Mouse (Mus musculus) E14TG2a.4 (cell line): Measurements from ENCODE around the gene Pla2g4b.

ENCODE experiments used
- H3K27me3 ChIP-seq: 2 replicates; pipeline ENCODE4 v1.6.1; 2014; ENCODE audit warnings: low read length, control low read depth; ENCODE audit not compliant: insufficient read depth
- H3K36me3 ChIP-seq: 2 replicates; pipeline ENCODE4 v1.6.1; 2014; ENCODE audit warnings: low read length, control low read depth; ENCODE audit not compliant: insufficient read depth
- H3K4me1 ChIP-seq: replicated peaks from 2 replicates; pipeline ENCODE4 v1.6.1; 2014; ENCODE audit warnings: low read depth, low read length, control low read depth
- H3K4me3 ChIP-seq: replicated peaks from 2 replicates; pipeline ENCODE4 v1.5.1; 2014; ENCODE audit warnings: mild to moderate bottlenecking, low read length
- H3K9me3 ChIP-seq: 2 replicates; pipeline ENCODE4 v1.6.1; 2014; ENCODE audit warnings: low read length, control low read depth
- CTCF ChIP-seq: conservative IDR thresholded peaks from 2 replicates; pipeline ENCODE4 v1.5.1; 2014; ENCODE audit warnings: low read length
- NANOG ChIP-seq: IDR thresholded peaks from 2 replicates; pipeline ENCODE4 v1.6.1; 2014; ENCODE audit warnings: borderline replicate concordance, low read length, mixed read lengths
- POU5F1 ChIP-seq: IDR thresholded peaks from 2 replicates; pipeline ENCODE4 v1.6.1; 2014; ENCODE audit warnings: low read length, borderline replicate concordance

Gene Pla2g4b

GRCm38 (mm10) chr2:120049632-120050274 is 16.5 kb downstream of the Pla2g4b start:
- H3K4me1 ChIP-seq = peaks cover 17% of the 10 kb centered on the region
- TF ChIP-seq CTCF (peak; percentile 42), NANOG (no peak)
- peaks cover 17% of the 10 kb centered on the region for H3K27me3 ChIP-seq
- H3K36me3 ChIP-seq = no peaks in the 10 kb centered on the region
- H3K4me3 ChIP-seq = no peak overlapping the region
- no peaks in the 10 kb centered on the region for H3K9me3 ChIP-seq

GRCm38 (mm10) chr2:120051405-120051804 is 18.2 kb downstream of the Pla2g4b start:
- no peaks in the 10 kb centered on the region for H3K36me3 ChIP-seq
- H3K9me3 ChIP-seq = no peaks in the 10 kb centered on the region
- H3K4me3 ChIP-seq = no peak overlapping the region
- TF ChIP-seq CTCF (no peak), POU5F1 (no peak), NANOG (no peak)
- H3K4me1 ChIP-seq = peaks cover 20% of the 10 kb centered on the region
- peaks cover 16% of the 10 kb centered on the region for H3K27me3 ChIP-seq

GRCm38 (mm10) chr2:120054771-120055552 is 21.7 kb downstream of the Pla2g4b start:
- no peaks in the 10 kb centered on the region for H3K9me3 ChIP-seq
- no peaks in the 10 kb centered on the region for H3K36me3 ChIP-seq
- H3K4me3 ChIP-seq = no peak overlapping the region
- peaks cover 7% of the 10 kb centered on the region; the same call in 1 of the 2 replicates for H3K27me3 ChIP-seq
- peaks cover 14% of the 10 kb centered on the region for H3K4me1 ChIP-seq
- TF ChIP-seq NANOG (no peak), POU5F1 (no peak), CTCF (no peak)

DNA sequence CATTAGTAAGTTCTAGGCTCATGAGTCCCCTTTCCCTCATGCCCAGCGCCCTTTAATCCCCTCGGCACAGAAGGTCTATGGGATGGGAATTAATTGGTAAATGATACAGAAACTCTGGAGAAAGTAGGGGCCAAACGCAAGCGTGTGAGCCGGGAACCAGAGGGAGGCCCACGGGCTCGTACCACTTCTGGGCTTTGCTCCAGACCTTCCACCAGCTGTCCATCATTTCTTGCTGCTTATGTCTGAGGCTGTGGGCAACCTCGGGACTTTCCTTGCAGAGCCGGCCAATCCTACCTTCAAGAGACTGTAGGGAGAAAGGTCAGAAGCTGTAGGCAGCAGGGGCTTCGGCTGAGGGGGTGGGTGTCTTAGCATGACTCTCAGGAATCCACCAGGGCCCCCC is 22.7 kb downstream of the Pla2g4b start:
- Histone ChIP-seq H3K9me3 (no peaks in the 10 kb centered on the region), H3K27me3 (peaks cover 7% of the 10 kb centered on the region; the same call in 1 of the 2 replicates), H3K4me1 (peaks cover 18% of the 10 kb centered on the region), H3K36me3 (no peaks in the 10 kb centered on the region), H3K4me3 (no peak overlapping the region)
- no peak for TF ChIP-seq CTCF
- TF ChIP-seq NANOG = no peak
- TF ChIP-seq POU5F1 = no peak

DNA sequence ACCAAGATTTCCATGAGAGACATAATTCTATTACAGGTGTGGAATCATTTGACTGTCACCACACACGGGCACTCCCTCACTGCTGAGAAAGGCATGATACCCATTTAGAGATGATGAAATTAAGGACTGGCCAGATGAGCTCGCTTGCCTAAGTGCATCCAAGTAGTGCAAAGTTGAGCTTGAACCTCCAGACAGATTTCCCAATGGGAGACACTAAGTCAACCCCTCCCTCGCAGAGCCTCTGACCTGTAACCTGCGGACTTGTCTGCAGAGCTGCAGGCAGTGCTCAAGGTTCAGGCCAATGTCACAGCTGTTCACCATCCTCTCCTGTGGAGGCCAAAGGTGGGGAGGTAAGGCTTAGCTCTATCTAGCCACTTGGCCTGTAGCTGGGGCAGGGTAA is 25.6 kb downstream of the Pla2g4b start:
- H3K27me3 ChIP-seq = peaks cover 14% of the 10 kb centered on the region
- H3K4me1 ChIP-seq = peaks cover 22% of the 10 kb centered on the region
- no peaks in the 10 kb centered on the region for H3K36me3 ChIP-seq
- H3K9me3 ChIP-seq = no peaks in the 10 kb centered on the region
- no peak overlapping the region for H3K4me3 ChIP-seq
- TF ChIP-seq POU5F1 (no peak), CTCF (no peak), NANOG (no peak)

DNA sequence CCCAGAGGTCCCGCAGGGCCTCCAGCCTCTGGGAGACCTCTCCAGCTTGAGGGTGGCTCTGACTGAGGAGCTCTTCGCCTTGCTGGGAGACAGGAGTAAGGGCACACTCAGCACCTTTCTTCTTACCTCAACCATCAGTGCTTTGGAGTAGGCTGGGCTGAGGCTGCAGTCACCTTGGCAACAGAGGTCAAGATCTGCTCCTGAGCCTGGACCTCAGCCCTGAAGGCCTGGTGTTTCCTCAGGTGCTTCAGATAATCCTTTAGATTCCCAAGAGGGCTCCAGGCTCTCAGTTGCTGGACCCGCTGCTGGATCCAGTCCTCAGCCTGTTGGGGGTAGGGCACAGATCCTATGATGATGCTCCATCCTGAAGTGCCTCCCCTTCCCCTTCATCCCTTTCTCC is 26.2 kb downstream of the Pla2g4b start:
- no peak overlapping the region for H3K4me3 ChIP-seq
- no peak for TF ChIP-seq POU5F1
- no peak for TF ChIP-seq CTCF
- no peak for TF ChIP-seq NANOG
- no peaks in the 10 kb centered on the region for H3K36me3 ChIP-seq
- H3K4me1 ChIP-seq = peaks cover 25% of the 10 kb centered on the region
- no peaks in the 10 kb centered on the region for H3K9me3 ChIP-seq
- peaks cover 15% of the 10 kb centered on the region for H3K27me3 ChIP-seq

GRCm38 (mm10) chr2:120060190-120060589 is 27.0 kb downstream of the Pla2g4b start:
- Histone ChIP-seq H3K4me1 (peaks cover 26% of the 10 kb centered on the region), H3K36me3 (no peaks in the 10 kb centered on the region), H3K9me3 (no peaks in the 10 kb centered on the region), H3K27me3 (peaks cover 15% of the 10 kb centered on the region), H3K4me3 (no peak overlapping the region)
- TF ChIP-seq NANOG = no peak
- no peak for TF ChIP-seq POU5F1
- no peak for TF ChIP-seq CTCF

- no peak overlapping the region for H3K4me3 ChIP-seq
- no peak for TF ChIP-seq NANOG
- no peak for TF ChIP-seq POU5F1
- H3K36me3 ChIP-seq = no peaks in the 10 kb centered on the region
- H3K27me3 ChIP-seq = peaks cover 15% of the 10 kb centered on the region
- peaks cover 25% of the 10 kb centered on the region for H3K4me1 ChIP-seq
- no peaks in the 10 kb centered on the region for H3K9me3 ChIP-seq
Observed at GRCm38 (mm10) chr2:120060651-120061050, 27.4 kb downstream of the Pla2g4b start.
